Mouse (Mus musculus) neural tube, embryonic 14.5 days (tissue): ENCODE measurements around the gene Nol3. TPM values are rescaled to one million over a fixed set of nuclear protein-coding genes. Genes with fewer than 3 reads are reported as not detected.

Experiments used
- ATAC-seq: fragments of 200-750 bp; cut with Nextera tagmentation; 2 replicates; pipeline ENCODE4 v1.8.0; 2017; ENCODE audit warnings: low read depth, mild to moderate bottlenecking, moderate TSS enrichment, moderate library complexity
- H3K27ac ChIP-seq: fragments of 300-500 bp; sonication (generic); 2 replicates; pipeline ENCODE4 v1.5.1; 2014; ENCODE audit warnings: low read depth, mild to moderate bottlenecking, control low read depth, low read length, moderate library complexity, mixed read lengths
- H3K27me3 ChIP-seq: fragments of 300-500 bp; sonication (generic); 2 replicates; pipeline ENCODE4 v1.6.1; 2014; ENCODE audit warnings: low read length; ENCODE audit not compliant: control insufficient read depth, insufficient read depth
- H3K36me3 ChIP-seq: fragments of 300-500 bp; sonication (generic); 2 replicates; pipeline ENCODE4 v1.6.1; 2014; ENCODE audit warnings: low read length, mixed read lengths; ENCODE audit not compliant: control insufficient read depth, insufficient read depth
- H3K4me1 ChIP-seq: fragments of 300-500 bp; sonication (generic); 2 replicates; pipeline ENCODE4 v1.6.1; 2014; ENCODE audit warnings: low read length; ENCODE audit not compliant: control insufficient read depth, insufficient read depth
- H3K4me2 ChIP-seq: fragments of 300-500 bp; sonication (generic); 2 replicates; pipeline ENCODE4 v1.6.1; 2014; ENCODE audit warnings: mild to moderate bottlenecking, low read depth, low read length, control low read depth
- H3K4me3 ChIP-seq: fragments of 300-500 bp; sonication (generic); 2 replicates; pipeline ENCODE4 v1.5.1; 2014; ENCODE audit warnings: low read depth, low read length, control low read depth, mixed read lengths
- H3K9ac ChIP-seq: fragments of 300-500 bp; sonication (generic); replicated peaks from 2 replicates; pipeline ENCODE4 v1.6.1; 2014; ENCODE audit warnings: low read depth, mild to moderate bottlenecking, control low read depth, low read length, mixed read lengths
- H3K9me3 ChIP-seq: fragments of 300-500 bp; sonication (generic); 2 replicates; pipeline ENCODE4 v1.6.1; 2016; ENCODE audit warnings: low read length; ENCODE audit not compliant: control insufficient read depth
- WGBS: fragments of 180-500 bp; shearing (Covaris S2); extraction: QIAGEN DNeasy Blood & Tissue Kit; methylation state at CpG from one replicate; pipeline ENCODE4 v1.1.7; 2014; 5-methylcytosine and 5-hydroxymethylcytosine counted together
- polyA plus RNA-seq: library from polyadenylated mRNA; unstranded; fragments of >200 nt; fragmentation: Nextera tagmentation; extraction: Ambion mirVana; gene quantifications from 2 replicates; pipeline ENCODE4 v1.2.1, GENCODE M21; 2014

The Nol3 gene
- polyA plus RNA-seq, 1 experiment from 2014 or later = 5.5 TPM

DNA sequence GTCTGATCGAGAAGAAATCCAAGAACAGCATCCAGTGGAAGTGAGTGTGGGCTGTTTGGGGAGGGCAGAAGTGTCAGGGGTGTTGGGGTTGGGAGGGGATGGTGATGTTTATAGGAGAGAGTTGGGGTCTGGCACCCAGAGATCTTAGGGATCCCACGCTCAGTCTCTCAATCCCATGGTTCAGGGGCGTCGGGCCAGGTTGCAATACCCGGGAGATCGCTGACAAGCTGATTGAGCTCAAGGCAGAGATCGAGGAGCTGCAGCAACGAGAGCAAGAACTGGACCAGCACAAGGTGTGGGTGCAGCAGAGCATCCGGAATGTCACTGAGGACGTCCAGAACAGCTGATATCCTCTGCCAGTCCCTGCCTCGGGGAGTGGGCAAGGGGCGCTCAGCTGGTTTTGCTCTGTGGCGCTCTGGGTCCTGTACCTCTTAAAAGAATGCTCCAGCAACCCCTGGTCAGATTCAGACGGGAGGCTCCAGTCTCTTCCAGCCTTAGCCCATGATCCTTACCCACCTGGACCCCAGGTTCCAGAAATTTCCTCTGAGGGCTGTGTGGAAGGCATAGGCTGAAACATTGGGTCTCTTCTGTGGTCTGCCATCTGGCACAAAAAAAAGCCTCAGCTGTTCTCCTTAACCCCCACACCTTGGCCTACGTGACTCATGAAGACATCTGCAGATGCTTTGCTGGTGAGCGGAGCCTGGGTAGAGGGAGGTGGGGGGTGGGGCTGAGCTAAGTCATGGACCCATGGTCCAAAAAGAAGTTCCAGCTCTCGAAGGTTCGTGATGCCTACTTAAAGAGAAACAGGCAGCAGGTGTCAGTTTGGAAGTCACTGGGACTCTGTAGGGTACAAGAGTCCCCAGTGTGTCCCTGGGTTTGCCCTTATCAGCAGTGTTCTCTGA, 22.7 kb downstream of the Nol3 start:
- ATAC-seq = no peak
- Histone ChIP-seq H3K4me1 (peaks cover 11% of the 10 kb centered on the region), H3K4me3 (peak overlapping the region; percentile 95), H3K27ac (no peak overlapping the region), H3K9me3 (no peaks in the 10 kb centered on the region), H3K4me2 (peak overlapping the region; percentile 98), H3K36me3 (peaks cover 30% of the 10 kb centered on the region), H3K9ac (peak overlapping the region; percentile 87), H3K27me3 (no peaks in the 10 kb centered on the region)
- WGBS = 65% methylated on average over 18 of the region's 18 CpGs

DNA sequence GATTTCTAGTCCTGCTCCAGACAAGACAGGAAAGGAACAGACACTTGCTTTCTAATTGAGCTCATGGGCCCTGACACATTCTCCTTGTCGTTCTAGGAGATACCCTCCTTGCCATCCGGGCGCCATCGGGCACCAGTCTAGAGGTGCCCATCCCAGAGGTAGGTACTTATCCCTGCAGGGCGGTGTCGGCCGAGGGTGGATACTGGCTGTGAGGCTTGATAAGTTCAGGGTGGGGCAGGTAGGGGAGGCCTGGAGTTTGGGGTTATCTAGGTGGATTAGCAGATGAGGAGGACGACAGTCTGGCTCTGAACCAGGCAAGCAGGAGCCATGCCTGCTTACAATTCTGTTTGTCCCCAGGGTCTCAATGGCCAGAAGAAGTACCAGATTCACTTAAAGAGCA, 24.0 kb downstream of the Nol3 start:
- no peaks in the 10 kb centered on the region for H3K27me3 ChIP-seq
- no peaks in the 10 kb centered on the region for H3K9me3 ChIP-seq
- H3K36me3 ChIP-seq = peaks cover 30% of the 10 kb centered on the region
- no peak for ATAC-seq
- H3K4me1 ChIP-seq = peaks cover 14% of the 10 kb centered on the region
- H3K4me2 ChIP-seq = no peak overlapping the region
- H3K4me3 ChIP-seq = no peak overlapping the region
- no peak overlapping the region for H3K27ac ChIP-seq
- H3K9ac ChIP-seq = no peak overlapping the region
- WGBS = 95% methylated on average over 8 of the region's 8 CpGs

DNA sequence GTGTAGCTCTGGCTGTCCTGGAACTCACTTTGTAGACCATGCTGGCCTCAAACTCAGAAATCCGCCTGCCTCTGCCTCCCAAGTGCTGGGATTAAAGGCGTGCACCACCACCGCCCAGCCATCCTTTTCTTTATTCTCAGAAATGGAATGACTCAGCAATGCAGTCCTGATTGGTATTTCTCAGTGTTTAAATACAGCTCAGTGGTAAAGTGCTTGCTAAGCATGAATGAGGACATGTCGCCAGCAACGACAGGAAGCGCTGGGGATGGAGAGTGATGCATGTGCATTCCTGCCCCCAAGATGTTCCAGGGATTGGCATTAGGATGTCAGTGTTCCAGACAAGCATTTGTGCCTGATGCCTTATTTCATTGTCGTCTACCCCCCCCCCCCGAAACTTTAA, 27.5 kb downstream of the Nol3 start:
- Histone ChIP-seq H3K4me2 (no peak overlapping the region), H3K36me3 (peaks cover 42% of the 10 kb centered on the region), H3K4me1 (peaks cover 18% of the 10 kb centered on the region), H3K4me3 (no peak overlapping the region), H3K9ac (no peak overlapping the region), H3K27ac (no peak overlapping the region), H3K27me3 (no peaks in the 10 kb centered on the region), H3K9me3 (no peaks in the 10 kb centered on the region)
- WGBS = 88% methylated on average over 8 of the region's 8 CpGs
- no peak for ATAC-seq

DNA sequence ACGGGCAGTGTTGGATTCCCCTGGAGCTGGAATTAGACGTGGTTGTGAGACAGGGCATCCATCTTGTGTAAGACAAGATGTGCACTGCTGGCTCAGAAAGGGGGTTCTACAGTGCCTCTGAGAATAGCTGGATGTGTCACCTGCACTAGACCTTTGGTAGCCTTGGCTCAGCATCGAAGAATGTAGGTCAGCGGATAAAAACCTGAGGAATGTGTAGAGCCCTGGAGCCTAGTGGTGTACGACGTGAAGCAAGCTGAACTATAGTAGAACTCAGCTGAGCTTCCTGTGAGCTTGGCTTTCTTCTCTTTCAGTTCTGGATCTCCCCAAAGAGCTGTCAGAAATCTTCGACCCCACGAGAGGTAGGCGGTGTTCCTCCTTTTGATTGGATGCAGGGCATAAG, 27.9 kb downstream of the Nol3 start:
- H3K36me3 ChIP-seq = peaks cover 42% of the 10 kb centered on the region

DNA sequence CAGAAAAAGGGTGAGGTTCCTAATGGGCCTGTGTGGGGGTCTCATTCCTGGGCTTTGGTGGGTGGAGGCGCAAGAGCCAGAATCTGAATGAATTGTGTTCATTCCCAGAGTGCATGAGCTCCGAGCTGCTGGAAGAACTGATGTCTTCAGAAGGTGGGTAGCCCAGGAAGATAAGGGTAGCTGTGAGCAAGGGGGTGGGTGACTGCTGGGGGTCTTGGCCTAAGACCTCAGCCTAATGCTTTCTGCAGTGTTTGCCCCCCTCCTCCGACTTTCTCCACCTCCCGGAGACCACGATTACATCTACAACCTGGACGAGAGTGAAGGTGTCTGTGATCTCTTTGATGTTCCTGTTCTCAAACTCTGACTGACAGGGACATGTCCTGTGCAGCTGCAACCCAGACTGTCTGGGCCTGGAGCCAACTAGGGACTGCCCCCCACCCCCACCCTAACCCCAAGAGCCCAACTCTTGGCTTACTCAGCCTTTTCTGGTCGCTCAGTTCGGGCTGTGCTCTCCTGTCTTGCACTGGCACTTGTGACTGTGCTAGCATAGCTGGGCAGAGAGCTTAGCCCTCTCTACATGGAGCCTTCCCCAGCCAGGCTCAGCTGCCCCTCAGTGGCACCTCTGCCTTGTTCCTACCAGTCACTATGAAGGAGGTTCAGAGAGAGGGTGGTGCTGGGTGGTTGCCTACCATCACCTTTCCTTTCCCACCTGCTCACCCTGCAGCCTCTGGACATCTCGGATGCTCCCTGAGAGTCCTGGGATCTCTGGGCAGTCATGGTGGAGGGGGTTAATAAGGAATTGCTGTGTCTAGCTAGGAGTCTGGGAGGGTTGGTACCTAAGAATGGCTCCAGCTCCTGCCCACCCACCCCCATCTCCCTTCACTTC, 28.6 kb downstream of the Nol3 start:
- H3K9me3 ChIP-seq = no peaks in the 10 kb centered on the region
- no peak overlapping the region for H3K4me3 ChIP-seq
- H3K4me1 ChIP-seq = peaks cover 12% of the 10 kb centered on the region; the same call in 1 of the 2 replicates
- 71% methylated on average over 9 of the region's 9 CpGs for WGBS
- H3K9ac ChIP-seq = no peak overlapping the region
- H3K4me2 ChIP-seq = no peak overlapping the region
- H3K27ac ChIP-seq = no peak overlapping the region
- peaks cover 42% of the 10 kb centered on the region for H3K36me3 ChIP-seq
- ATAC-seq = peak; percentile 22; the same call in 1 of the 2 replicates
- H3K27me3 ChIP-seq = no peaks in the 10 kb centered on the region

More for the DNA sequence above, 27.9 kb downstream of the Nol3 start:
- WGBS = 82% methylated on average over 9 of the region's 9 CpGs
- Histone ChIP-seq H3K27me3 (no peaks in the 10 kb centered on the region), H3K27ac (no peak overlapping the region), H3K4me3 (no peak overlapping the region), H3K4me1 (peaks cover 13% of the 10 kb centered on the region), H3K4me2 (no peak overlapping the region), H3K9ac (no peak overlapping the region), H3K9me3 (no peaks in the 10 kb centered on the region)
- no peak for ATAC-seq

DNA sequence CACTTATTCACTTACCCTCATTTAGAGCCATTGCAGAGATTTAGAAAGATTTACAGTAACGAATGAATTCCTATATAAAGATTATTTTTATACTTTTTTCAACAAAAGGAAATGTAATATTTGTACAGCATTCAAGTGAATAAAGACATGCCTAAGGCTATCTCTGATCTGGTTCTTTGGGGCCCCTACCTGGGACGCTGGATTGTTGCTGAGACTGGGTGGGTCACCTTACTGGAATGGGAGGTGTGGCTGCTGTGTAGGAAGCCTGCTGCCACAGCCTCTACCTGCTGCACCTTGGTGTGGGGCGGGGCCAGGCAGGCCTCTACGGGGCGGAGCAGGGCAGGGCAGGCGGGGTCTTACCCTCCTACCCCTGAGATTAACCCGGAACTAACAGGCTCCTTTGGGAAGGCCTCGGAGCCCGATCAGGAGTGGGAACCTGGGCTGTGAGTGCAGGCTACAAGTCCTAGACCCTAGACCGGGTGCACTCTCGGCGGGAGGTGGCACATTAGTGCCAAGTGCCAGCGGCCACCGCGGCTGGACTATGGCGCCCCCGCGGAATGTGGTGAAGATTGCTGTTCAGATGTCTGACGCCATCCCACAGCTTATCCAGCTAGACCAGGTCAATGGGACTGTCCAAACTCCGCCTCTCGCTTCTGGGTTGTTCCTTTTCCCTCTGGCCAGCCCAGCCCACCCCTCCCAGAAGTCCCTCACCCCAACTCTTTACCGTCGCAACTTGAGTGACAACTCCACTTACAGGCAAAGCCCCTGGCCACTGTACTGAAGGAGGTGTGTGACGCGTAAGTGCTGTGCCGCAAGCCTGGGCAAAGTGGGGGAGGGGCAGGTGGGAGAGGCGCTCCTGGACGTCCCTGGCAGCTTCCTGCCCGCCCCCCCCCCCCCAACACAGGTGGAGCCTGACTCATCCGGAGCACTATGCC, 29.5 kb downstream of the Nol3 start, which contains the start of gene Elmo3:
Elmo3 (plus strand) TSS at position 391 of the 935 bp plus-strand sequence.
- ATAC-seq = peak; percentile 46
- H3K9me3 ChIP-seq = no peaks in the 10 kb centered on the region
- H3K4me3 ChIP-seq = no peak within 1 kb of the TSS
- H3K9ac ChIP-seq = 0 out of 2 replicates have a peak within 1 kb of the TSS, but pooled peaks have one; percentile 12
- 0 out of 2 replicates have a peak within 1 kb of the TSS, but pooled peaks have one; percentile 31 for H3K27ac ChIP-seq
- peaks cover 33% of the 10 kb centered on the region for H3K36me3 ChIP-seq
- no peaks in the 10 kb centered on the region for H3K27me3 ChIP-seq
- peak within 1 kb of the TSS; percentile 9 for H3K4me2 ChIP-seq
- 10% methylated on average over 28 of the region's 30 CpGs for WGBS
- peaks cover 12% of the 10 kb centered on the region; the same call in 1 of the 2 replicates for H3K4me1 ChIP-seq

DNA sequence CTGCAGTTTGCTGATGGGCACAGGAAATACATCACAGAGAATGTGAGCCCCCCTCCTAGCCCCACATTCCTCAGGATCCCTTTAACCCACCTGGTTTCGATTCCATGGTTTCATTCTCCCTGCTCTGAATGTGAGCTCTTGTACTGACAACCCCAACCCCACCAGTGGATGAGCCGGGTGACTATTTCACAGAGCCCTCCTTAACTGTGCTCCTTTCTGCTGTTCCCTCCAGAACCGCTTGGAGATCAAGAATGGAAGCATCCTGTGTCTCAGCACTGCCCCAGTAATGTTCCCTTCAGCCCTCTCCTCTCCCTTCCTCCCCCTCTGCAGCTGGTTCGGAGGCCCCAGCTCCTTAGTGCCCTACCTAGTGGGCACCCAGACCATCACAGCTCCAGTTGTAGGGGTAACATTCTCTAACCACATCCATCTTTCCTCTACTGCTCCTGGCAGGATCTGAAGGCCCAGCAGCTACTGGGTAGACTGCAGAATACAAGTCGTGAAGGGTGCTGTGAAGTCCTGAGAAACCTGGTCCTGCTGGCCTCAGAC, 30.3 kb downstream of the Nol3 start:
- 59% methylated on average over 5 of the region's 5 CpGs for WGBS
- Histone ChIP-seq H3K4me3 (no peak overlapping the region), H3K36me3 (peaks cover 29% of the 10 kb centered on the region), H3K27ac (no peak overlapping the region), H3K9me3 (no peaks in the 10 kb centered on the region), H3K4me2 (0 out of 2 replicates have a peak overlapping the region, but pooled peaks have one; percentile 9), H3K4me1 (peaks cover 12% of the 10 kb centered on the region; the same call in 1 of the 2 replicates), H3K27me3 (no peaks in the 10 kb centered on the region), H3K9ac (no peak overlapping the region)
- 0 out of 2 replicates have a peak, but pooled peaks have one; percentile 8 for ATAC-seq

DNA sequence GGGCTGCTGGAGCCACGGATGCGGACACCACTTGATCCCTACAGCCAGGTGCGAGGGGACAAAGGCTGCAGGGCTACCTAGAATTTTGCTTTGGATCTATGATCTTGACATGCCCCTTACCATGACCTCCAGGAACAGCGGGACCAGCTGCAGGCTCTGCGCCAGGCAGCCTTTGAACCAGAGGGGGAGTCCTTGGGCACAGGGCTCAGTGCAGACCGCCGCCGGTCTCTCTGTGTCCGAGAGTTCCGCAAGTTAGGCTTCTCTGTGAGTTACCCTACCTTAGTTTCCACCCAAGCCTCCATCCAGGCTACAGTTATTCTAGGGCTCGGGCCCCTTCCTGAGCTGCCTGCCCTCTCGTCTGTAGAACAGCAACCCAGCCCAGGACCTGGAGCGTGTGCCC, 31.7 kb downstream of the Nol3 start:
- Histone ChIP-seq H3K36me3 (peaks cover 22% of the 10 kb centered on the region), H3K27me3 (no peaks in the 10 kb centered on the region), H3K9me3 (no peaks in the 10 kb centered on the region), H3K4me1 (peaks cover 12% of the 10 kb centered on the region; the same call in 1 of the 2 replicates), H3K4me3 (no peak overlapping the region), H3K27ac (no peak overlapping the region), H3K9ac (no peak overlapping the region), H3K4me2 (no peak overlapping the region)
- ATAC-seq = no peak
- 97% methylated on average over 13 of the region's 13 CpGs for WGBS
